ENCODE assay signal across 21 mouse cellular contexts in genomic region chr2:118786525-118786924, GRCm38 (mm10). TPM values are rescaled to one million over a fixed set of nuclear protein-coding genes. Genes with fewer than 3 reads are reported as not detected.
"Had no signal": no experiment of that assay in that cellular context is flagged by ENCODE, and none has a peak within 500 bp of the region (broad histone marks: within the 10 kb centered on the region; RNA-seq: fewer than 3 reads in every experiment).

No protein-coding gene starts in this region.

- H3K27ac ChIP-seq: midbrain, embryonic 10.5 days; midbrain, embryonic 12.5 days; neural tube, embryonic 13.5 days; neural tube, embryonic 15.5 days had no signal

- H3K4me2 ChIP-seq: lung, embryonic 14.5 days; midbrain, embryonic 12.5 days; neural tube, embryonic 13.5 days; neural tube, embryonic 15.5 days had no signal

- H3K9ac ChIP-seq: lung, embryonic 14.5 days; midbrain, embryonic 12.5 days; neural tube, embryonic 13.5 days; neural tube, embryonic 15.5 days had no signal

- H3K4me3 ChIP-seq: midbrain, embryonic 10.5 days; midbrain, embryonic 12.5 days; myocyte; neural tube, embryonic 13.5 days; neural tube, embryonic 15.5 days had no signal

- ATAC-seq: midbrain, embryonic 16.5 days had no signal

- H3K9me3 ChIP-seq: midbrain, embryonic 10.5 days; midbrain, embryonic 12.5 days; neural tube, embryonic 13.5 days; neural tube, embryonic 15.5 days had no signal

- DNase-seq: lung, embryonic 14.5 days; lung, postnatal 10 days; lung, postnatal 4 days; midbrain, embryonic 14.5 days; retina, postnatal 1 day; right cerebral cortex, adult 18-20 months; right cerebral cortex, postnatal 25 days; right cerebral cortex, postnatal 4 days; spleen, adult 18-20 months; thymus, adult 18-20 months; thymus, postnatal 14 days; thymus, postnatal 36 days had no signal

RNA-seq across cellular contexts. Expression of gene Disp2, which starts 7.0 kb away (rescaled TPM):
- total RNA-seq: megakaryocyte-erythroid progenitor cell, adult 5-6 weeks had no signal

RNA-seq across cellular contexts. Expression of gene Phgr1, which starts 14.0 kb away (rescaled TPM):
- total RNA-seq: megakaryocyte, adult 5-6 weeks; megakaryocyte-erythroid progenitor cell, adult 5-6 weeks had no signal
- polyA plus RNA-seq: lung, embryonic 14.5 days; midbrain, embryonic 10.5 days; midbrain, embryonic 12.5 days; midbrain, embryonic 14.5 days; midbrain, embryonic 16.5 days; myocyte; neural tube, embryonic 11.5 days; neural tube, embryonic 13.5 days; neural tube, embryonic 15.5 days had no signal
